Mouse (Mus musculus): ENCODE measurements at regions not wholly inside any gene's neighbourhood (a gene's known extent, or its start where the extent isn't known, plus 50 kb on each side); places are given as distances from the start of the nearest gene placed in this dataset.

- Histone ChIP-seq H3K4me1 (replicated peaks; ENCODE audit: control insufficient read depth, insufficient read depth) (no peaks in the 10 kb centered on the region), H3K27me3 (ENCODE audit: control insufficient read depth, insufficient read depth, low read length) (no peaks in the 10 kb centered on the region), H3K27ac (replicated peaks) (no peak overlapping the region), H3K4me2 (replicated peaks; ENCODE audit: low read depth) (no peak overlapping the region), H3K9ac (ENCODE audit: low read length) (no peak overlapping the region), H3K4me3 (ENCODE audit: low read depth, low read length) (no peak overlapping the region), H3K9me3 (ENCODE audit: control insufficient read depth, low read length) (no peaks in the 10 kb centered on the region), H3K36me3 (ENCODE audit: control insufficient read depth, insufficient read depth, low read length) (no peaks in the 10 kb centered on the region)
- WGBS: 88% methylated on average over 13 of the region's 13 CpGs
- DNase-seq (ENCODE audit: low spot score) (no peak), ATAC-seq (ENCODE audit: low FRiP score, low TSS enrichment) (no peak)
- TF ChIP-seq EP300 (optimal IDR thresholded peaks at IDR 0.05) (no peak), CTCF (IDR thresholded peaks at IDR 0.05; ENCODE audit: low read depth) (no peak)
Measured at GRCm38 (mm10) chr2:50744625-50745214, 404.2 kb downstream of the Rnd3 start.

GRCm38 (mm10) chr2:50743785-50744258 is 405.1 kb downstream of the Rnd3 start:
- H3K9me3 ChIP-seq (ENCODE audit: control insufficient read depth, low read length): no peaks in the 10 kb centered on the region
- no peaks in the 10 kb centered on the region for H3K36me3 ChIP-seq (ENCODE audit: control insufficient read depth, insufficient read depth, low read length)
- DNase-seq (ENCODE audit: low spot score): no peak
- H3K4me1 ChIP-seq (replicated peaks; ENCODE audit: control insufficient read depth, insufficient read depth): no peaks in the 10 kb centered on the region
- H3K27ac ChIP-seq (replicated peaks): no peak overlapping the region
- no peak for ATAC-seq (ENCODE audit: low FRiP score, low TSS enrichment)
- no peak overlapping the region for H3K4me3 ChIP-seq (ENCODE audit: low read depth, low read length)
- 96% methylated on average over 3 of the region's 3 CpGs for WGBS
- TF ChIP-seq CTCF (IDR thresholded peaks at IDR 0.05; ENCODE audit: low read depth) (no peak), EP300 (optimal IDR thresholded peaks at IDR 0.05) (no peak)
- H3K9ac ChIP-seq (ENCODE audit: low read length): no peak overlapping the region
- H3K4me2 ChIP-seq (replicated peaks; ENCODE audit: low read depth): no peak overlapping the region
- no peaks in the 10 kb centered on the region for H3K27me3 ChIP-seq (ENCODE audit: control insufficient read depth, insufficient read depth, low read length)

- Histone ChIP-seq H3K27me3 (ENCODE audit: control insufficient read depth, insufficient read depth, low read length) (no peaks in the 10 kb centered on the region), H3K4me1 (replicated peaks; ENCODE audit: control insufficient read depth, insufficient read depth) (no peaks in the 10 kb centered on the region), H3K27ac (replicated peaks) (no peak overlapping the region), H3K4me2 (replicated peaks; ENCODE audit: low read depth) (no peak overlapping the region), H3K36me3 (ENCODE audit: control insufficient read depth, insufficient read depth, low read length) (no peaks in the 10 kb centered on the region), H3K4me3 (ENCODE audit: low read depth, low read length) (no peak overlapping the region), H3K9me3 (ENCODE audit: control insufficient read depth, low read length) (no peaks in the 10 kb centered on the region), H3K9ac (ENCODE audit: low read length) (no peak overlapping the region)
- WGBS: 43% methylated on average over 2 of the region's 2 CpGs
- no peak for TF ChIP-seq EP300 (optimal IDR thresholded peaks at IDR 0.05)
- no peak for TF ChIP-seq CTCF (IDR thresholded peaks at IDR 0.05; ENCODE audit: low read depth)
- DNase-seq (ENCODE audit: low spot score): no peak
- no peak for ATAC-seq (ENCODE audit: low FRiP score, low TSS enrichment)
Measured at GRCm38 (mm10) chr2:50742421-50742820, 406.5 kb downstream of the Rnd3 start.

- H3K4me2 ChIP-seq (replicated peaks; ENCODE audit: low read depth): no peak overlapping the region
- TF ChIP-seq EP300 (optimal IDR thresholded peaks at IDR 0.05) (no peak), CTCF (IDR thresholded peaks at IDR 0.05; ENCODE audit: low read depth) (no peak)
- no peaks in the 10 kb centered on the region for H3K27me3 ChIP-seq (ENCODE audit: control insufficient read depth, insufficient read depth, low read length)
- WGBS: 66% methylated on average over 2 of the region's 2 CpGs
- H3K4me1 ChIP-seq (replicated peaks; ENCODE audit: control insufficient read depth, insufficient read depth): no peaks in the 10 kb centered on the region
- H3K4me3 ChIP-seq (ENCODE audit: low read depth, low read length): no peak overlapping the region
- H3K9me3 ChIP-seq (ENCODE audit: control insufficient read depth, low read length): no peaks in the 10 kb centered on the region
- H3K36me3 ChIP-seq (ENCODE audit: control insufficient read depth, insufficient read depth, low read length): no peaks in the 10 kb centered on the region
- no peak overlapping the region for H3K9ac ChIP-seq (ENCODE audit: low read length)
- DNase-seq (ENCODE audit: low spot score): no peak
- no peak overlapping the region for H3K27ac ChIP-seq (replicated peaks)
- no peak for ATAC-seq (ENCODE audit: low FRiP score, low TSS enrichment)
Measured at GRCm38 (mm10) chr2:50741337-50741736, 407.6 kb downstream of the Rnd3 start.

GRCm38 (mm10) chr2:50739599-50739979 is 409.3 kb downstream of the Rnd3 start:
- no peaks in the 10 kb centered on the region for H3K36me3 ChIP-seq (ENCODE audit: control insufficient read depth, insufficient read depth, low read length)
- TF ChIP-seq CTCF (IDR thresholded peaks at IDR 0.05; ENCODE audit: low read depth): no peak
- no peak for TF ChIP-seq EP300 (optimal IDR thresholded peaks at IDR 0.05)
- H3K4me1 ChIP-seq (replicated peaks; ENCODE audit: control insufficient read depth, insufficient read depth): no peaks in the 10 kb centered on the region
- H3K27me3 ChIP-seq (ENCODE audit: control insufficient read depth, insufficient read depth, low read length): no peaks in the 10 kb centered on the region
- no peak overlapping the region for H3K4me3 ChIP-seq (ENCODE audit: low read depth, low read length)
- 87% methylated on average over 8 of the region's 8 CpGs for WGBS
- H3K9me3 ChIP-seq (ENCODE audit: control insufficient read depth, low read length): no peaks in the 10 kb centered on the region
- ATAC-seq (ENCODE audit: low FRiP score, low TSS enrichment): no peak
- no peak overlapping the region for H3K9ac ChIP-seq (ENCODE audit: low read length)
- no peak overlapping the region for H3K4me2 ChIP-seq (replicated peaks; ENCODE audit: low read depth)
- DNase-seq (ENCODE audit: low spot score): no peak
- no peak overlapping the region for H3K27ac ChIP-seq (replicated peaks)

GRCm38 (mm10) chr2:50738936-50739598 is 409.8 kb downstream of the Rnd3 start:
- Histone ChIP-seq H3K4me2 (replicated peaks; ENCODE audit: low read depth) (no peak overlapping the region), H3K36me3 (ENCODE audit: control insufficient read depth, insufficient read depth, low read length) (no peaks in the 10 kb centered on the region), H3K27me3 (ENCODE audit: control insufficient read depth, insufficient read depth, low read length) (no peaks in the 10 kb centered on the region), H3K4me1 (replicated peaks; ENCODE audit: control insufficient read depth, insufficient read depth) (no peaks in the 10 kb centered on the region), H3K9ac (ENCODE audit: low read length) (no peak overlapping the region), H3K4me3 (ENCODE audit: low read depth, low read length) (no peak overlapping the region), H3K27ac (replicated peaks) (no peak overlapping the region), H3K9me3 (ENCODE audit: control insufficient read depth, low read length) (no peaks in the 10 kb centered on the region)
- no peak for TF ChIP-seq EP300 (optimal IDR thresholded peaks at IDR 0.05)
- TF ChIP-seq CTCF (IDR thresholded peaks at IDR 0.05; ENCODE audit: low read depth): no peak
- ATAC-seq (ENCODE audit: low FRiP score, low TSS enrichment): no peak
- no peak for DNase-seq (ENCODE audit: low spot score)
- WGBS: 67% methylated on average over 8 of the region's 8 CpGs
